ENCODE assay signal across 14 mouse cellular contexts in genomic region chr6:117995168-117995567, GRCm38 (mm10). TPM values are rescaled to one million over a fixed set of nuclear protein-coding genes. Genes with fewer than 3 reads are reported as not detected.
A peak's percentile ranks its signal among the peaks of the same experiment; 100 is the strongest.
DNase-seq lines count a peak whose midpoint lies in the region; ATAC-seq and TF ChIP-seq lines count a peak whose summit lies in the region.
"Had no signal": no experiment of that assay in that cellular context is flagged by ENCODE, and none has a peak within 500 bp of the region (broad histone marks: within the 10 kb centered on the region; RNA-seq: fewer than 3 reads in every experiment).

No protein-coding gene starts in this region.

- peak; percentile 42 for TF ChIP-seq CTCF in heart, adult 2 months (IDR thresholded peaks at IDR 0.05)
- TF ChIP-seq CTCF in brain, embryonic 14.5 days (IDR thresholded peaks at IDR 0.05; ENCODE audit: borderline replicate concordance, extremely low read depth, insufficient read depth, insufficient read length) = no peak; the same call in 1 of the 2 replicates
- TF ChIP-seq CTCF in lung, adult 2 months (IDR thresholded peaks at IDR 0.05; ENCODE audit: insufficient read depth, low read length) = peak; percentile 61

- no peak for TF ChIP-seq POLR2A in heart, adult 2 months (IDR thresholded peaks at IDR 0.05; ENCODE audit: insufficient read depth, low read depth, low read length)
- TF ChIP-seq POLR2A in brain, embryonic 14.5 days (IDR thresholded peaks at IDR 0.05; ENCODE audit: borderline replicate concordance, extremely low read depth, insufficient read depth, insufficient read length, poor library complexity, severe bottlenecking) = no peak
- no peak for TF ChIP-seq POLR2A in lung, adult 2 months (IDR thresholded peaks at IDR 0.05; ENCODE audit: borderline replicate concordance, extremely low read depth, low read depth, low read length)

- H3K9ac ChIP-seq in heart, adult 2 months (ENCODE audit: low read depth, low read length) = no peak overlapping the region
- no peak overlapping the region for H3K9ac ChIP-seq in kidney, embryonic 14.5 days (ENCODE audit: low read depth, low read length)
- H3K9ac ChIP-seq in forebrain, embryonic 15.5 days (replicated peaks) = no peak overlapping the region
- H3K9ac ChIP-seq: heart, embryonic 15.5 days; limb, embryonic 13.5 days had no signal

- no peaks in the 10 kb centered on the region for H3K79me2 ChIP-seq in heart, adult 2 months (replicated peaks; ENCODE audit: control insufficient read depth, insufficient read depth, low read length)

- H3K4me2 ChIP-seq in kidney, embryonic 14.5 days (replicated peaks; ENCODE audit: low read depth, low read length) = no peak overlapping the region
- H3K4me2 ChIP-seq in forebrain, embryonic 15.5 days (replicated peaks) = no peak overlapping the region
- H3K4me2 ChIP-seq: heart, embryonic 15.5 days; limb, embryonic 13.5 days had no signal

- no peaks in the 10 kb centered on the region for H3K36me3 ChIP-seq in heart, adult 2 months (ENCODE audit: control insufficient read depth, insufficient read depth, low read length)
- H3K36me3 ChIP-seq in kidney, embryonic 14.5 days (ENCODE audit: control insufficient read depth, insufficient read depth, low read length) = no peaks in the 10 kb centered on the region
- no peaks in the 10 kb centered on the region for H3K36me3 ChIP-seq in forebrain, embryonic 15.5 days
- H3K36me3 ChIP-seq: heart, embryonic 15.5 days; limb, embryonic 13.5 days had no signal

- no peak for TF ChIP-seq EP300 in heart, adult 2 months (IDR thresholded peaks at IDR 0.05; ENCODE audit: insufficient read depth, low read depth, low read length)

- peaks cover 2% of the 10 kb centered on the region for H3K27me3 ChIP-seq in heart, adult 2 months (ENCODE audit: control insufficient read depth, insufficient read depth, low read length)
- H3K27me3 ChIP-seq in kidney, embryonic 14.5 days (ENCODE audit: control insufficient read depth, insufficient read depth, low read length) = no peaks in the 10 kb centered on the region
- H3K27me3 ChIP-seq in forebrain, embryonic 15.5 days = no peaks in the 10 kb centered on the region

- no peak overlapping the region for H3K4me3 ChIP-seq in heart, adult 2 months
- no peak overlapping the region for H3K4me3 ChIP-seq in lung, adult 2 months (replicated peaks; ENCODE audit: extremely low read depth, low read depth, low read length)
- no peak overlapping the region for H3K4me3 ChIP-seq in kidney, embryonic 14.5 days (ENCODE audit: low read length)
- no peak overlapping the region for H3K4me3 ChIP-seq in forebrain, embryonic 15.5 days
- H3K4me3 ChIP-seq: erythroblast, embryonic 14.5 days; heart, embryonic 15.5 days; limb, embryonic 13.5 days; megakaryocyte, embryonic 14.5 days had no signal

- no peak for ATAC-seq in kidney, embryonic 14.5 days (ENCODE audit: low FRiP score, low TSS enrichment)
- ATAC-seq in forebrain, embryonic 15.5 days (replicated peaks) = no peak

- H3K9me3 ChIP-seq in kidney, embryonic 14.5 days (ENCODE audit: control insufficient read depth, low read length) = no peaks in the 10 kb centered on the region
- H3K9me3 ChIP-seq in forebrain, embryonic 15.5 days = no peaks in the 10 kb centered on the region
- H3K9me3 ChIP-seq: heart, embryonic 15.5 days; limb, embryonic 13.5 days; megakaryocyte, embryonic 14.5 days had no signal

- WGBS in heart, adult 2 months = 44% methylated on average over 9 of the region's 9 CpGs
- 33% methylated on average over 9 of the region's 9 CpGs for WGBS in lung, adult 2 months
- 30% methylated on average over 9 of the region's 9 CpGs for WGBS in kidney, embryonic 14.5 days
- WGBS in forebrain, embryonic 15.5 days = 58% methylated on average over 9 of the region's 9 CpGs

- DNase-seq in heart, adult 2 months = no peak
- no peak for DNase-seq in heart, adult 9 months (ENCODE audit: low spot score in 2 of 2)
- DNase-seq in 3T3-L1 (ENCODE audit: low read depth, low spot score) = peak; percentile 12
- peak; percentile 24 for DNase-seq in brain, embryonic 14.5 days (ENCODE audit: low read depth)
- peak; percentile 51 for DNase-seq in lung, adult 2 months
- DNase-seq in right cerebral cortex, postnatal 4 days = no peak
- DNase-seq: kidney, postnatal 25 days had no signal

- intact Hi-C loops in heart, adult 2 months (cut with DNase I) = loop anchor here (5.0 kb wide), 1 partner anchor 102 kb away; no protein-coding TSS in a partner anchor

- H3K27ac ChIP-seq in heart, adult 2 months = no peak overlapping the region
- H3K27ac ChIP-seq in kidney, embryonic 14.5 days (ENCODE audit: low read depth, low read length) = no peak overlapping the region
- H3K27ac ChIP-seq in forebrain, embryonic 15.5 days (replicated peaks) = no peak overlapping the region
- H3K27ac ChIP-seq: heart, embryonic 15.5 days; limb, embryonic 13.5 days had no signal

- H3K4me1 ChIP-seq in heart, adult 2 months (ENCODE audit: control insufficient read depth, insufficient read depth, low read length) = no peaks in the 10 kb centered on the region
- H3K4me1 ChIP-seq in lung, adult 2 months (ENCODE audit: control insufficient read depth, insufficient read depth, low read length) = no peaks in the 10 kb centered on the region
- no peaks in the 10 kb centered on the region for H3K4me1 ChIP-seq in kidney, embryonic 14.5 days (ENCODE audit: control insufficient read depth, insufficient read depth, low read length)
- no peaks in the 10 kb centered on the region for H3K4me1 ChIP-seq in forebrain, embryonic 15.5 days
- H3K4me1 ChIP-seq: heart, embryonic 15.5 days; limb, embryonic 13.5 days; megakaryocyte, embryonic 14.5 days had no signal

RNA-seq across cellular contexts. Expression of gene Rasgef1a, which starts 16.1 kb away (rescaled TPM):
- under 1 TPM; 0.18 to 0.37 TPM for total RNA-seq in heart, adult 2 months (2021)
- 0.26 and 0.37 TPM in 2 replicates for polyA plus RNA-seq in heart, adult 2 months (2012; rRNA removed)
- polyA plus RNA-seq in brain, embryonic 14.5 days (2012; rRNA removed) = 5.5 and 5.8 TPM in 2 replicates
- 50.3 and 57.1 TPM in 2 replicates for polyA plus RNA-seq in lung, adult 2 months (2012; rRNA removed)
- polyA plus RNA-seq in kidney, embryonic 14.5 days (2014; fragmentation: Nextera tagmentation; extraction: Ambion mirVana) = 0.28 and 0.29 TPM in 2 replicates
- 3.7 and 4.1 TPM in 2 replicates for polyA plus RNA-seq in forebrain, embryonic 15.5 days (2015; fragmentation: Nextera tagmentation; extraction: Ambion mirVana)
- polyA plus RNA-seq: erythroblast, embryonic 14.5 days had no signal

RNA-seq across cellular contexts. Expression of gene Fxyd4, which starts 57.7 kb away (rescaled TPM):
- not detected for total RNA-seq in heart, adult 2 months (2021)
- 0.25 TPM in 1 of 2 replicates, not detected in the other for polyA plus RNA-seq in heart, adult 2 months (2012; rRNA removed)
- not detected in 2 replicates for polyA plus RNA-seq in brain, embryonic 14.5 days (2012; rRNA removed)
- 0.41 and 0.61 TPM in 2 replicates for polyA plus RNA-seq in lung, adult 2 months (2012; rRNA removed)
- 77.7 and 94.8 TPM in 2 replicates for polyA plus RNA-seq in kidney, embryonic 14.5 days (2014; fragmentation: Nextera tagmentation; extraction: Ambion mirVana)
- 2.0 and 4.0 TPM in 2 replicates for polyA plus RNA-seq in forebrain, embryonic 15.5 days (2015; fragmentation: Nextera tagmentation; extraction: Ambion mirVana)
- total RNA-seq: CH12.LX had no signal
- polyA plus RNA-seq: erythroblast, embryonic 14.5 days had no signal

Comparison
In these comparisons a context has a peak if more than half of its experiments do, and no peak if none do; other contexts are left out.
1. DNase-seq: peak in 3T3-L1 (single experiment), brain, embryonic 14.5 days (single experiment) and lung, adult 2 months (single experiment); none in heart, adult 2 months (0 of 2), heart, adult 9 months (0 of 2) and right cerebral cortex, postnatal 4 days (single experiment).
2. RNA of gene Fxyd4, which starts 57.7 kb away (polyA plus RNA-seq): 77.7 to 94.8 TPM in kidney, embryonic 14.5 days; 2.0 to 4.0 TPM in forebrain, embryonic 15.5 days, 0.41 to 0.61 TPM in lung, adult 2 months, 0.25 TPM in heart, adult 2 months and not detected in brain, embryonic 14.5 days; every median in the first group is over 10 times any median in the second.